Mouse (Mus musculus): ENCODE measurements around the gene Glrx2.

DNA sequence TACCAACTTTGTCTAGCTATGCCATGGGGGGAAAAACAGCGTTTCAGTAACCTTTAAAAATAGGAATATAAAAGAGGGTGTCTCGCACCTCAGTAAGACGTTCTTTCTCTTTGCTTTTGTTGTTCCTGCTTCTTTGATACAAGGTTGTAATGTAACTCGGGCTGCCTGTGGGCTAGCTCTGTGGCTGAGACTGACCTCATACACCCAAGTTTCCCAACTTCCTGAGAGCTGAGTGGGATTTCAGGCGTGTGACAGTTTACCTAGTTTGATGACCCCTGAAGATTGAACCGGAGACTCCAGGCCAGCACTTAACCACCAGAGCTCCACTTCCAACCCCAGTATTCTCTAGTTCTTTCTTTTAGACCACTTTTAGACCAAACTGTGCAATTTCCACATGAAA lies 7.8 kb upstream of the Glrx2 start:
- TF ChIP-seq CTCF (IDR thresholded peaks at IDR 0.05; ENCODE audit: control insufficient read depth, insufficient read depth, insufficient read length) (no peak), CEBPB (IDR thresholded peaks at IDR 0.05; ENCODE audit: low read depth) (no peak), MAX (IDR thresholded peaks at IDR 0.05) (no peak), FOSL1 (IDR thresholded peaks at IDR 0.05; ENCODE audit: insufficient read depth, low read length, poor library complexity, severe bottlenecking) (no peak)

All from C2C12 (cell line).